Mouse (Mus musculus): ENCODE measurements around the gene Wnk3. TPM values are rescaled to one million over a fixed set of nuclear protein-coding genes. Genes with fewer than 3 reads are reported as not detected.
A peak's percentile ranks its signal among the peaks of the same experiment; 100 is the strongest.
"Not testable (repeated sequence)": the region's sequence is repeated elsewhere in the genome, so short reads cannot be mapped to it uniquely, and the experiment has no call there.

Gene Wnk3
- polyA plus RNA-seq (2016; fragmentation: Nextera tagmentation; extraction: Ambion mirVana): 9.3 and 10.0 TPM in 2 replicates

GRCm38 (mm10) chrX:151197778-151198177, at the start of gene Wnk3:
TSS of gene Wnk3 (plus strand) at chrX:151198078.
- H3K4me1 ChIP-seq: no peaks in the 10 kb centered on the region
- DNase-seq (ENCODE audit: extremely low spot score, low spot score): no peak
- H3K36me3 ChIP-seq (replicated peaks): no peaks in the 10 kb centered on the region; the same call in 1 of the 2 replicates
- 93% methylated on average over 2 of the region's 2 CpGs for WGBS
- H3K27me3 ChIP-seq (ENCODE audit: poor library complexity, severe bottlenecking): peaks cover 7% of the 10 kb centered on the region; the same call in 1 of the 2 replicates
- H3K4me3 ChIP-seq: no peak within 1 kb of the TSS
- H3K9me3 ChIP-seq: no peaks in the 10 kb centered on the region
- no peak within 1 kb of the TSS for H3K27ac ChIP-seq

DNA sequence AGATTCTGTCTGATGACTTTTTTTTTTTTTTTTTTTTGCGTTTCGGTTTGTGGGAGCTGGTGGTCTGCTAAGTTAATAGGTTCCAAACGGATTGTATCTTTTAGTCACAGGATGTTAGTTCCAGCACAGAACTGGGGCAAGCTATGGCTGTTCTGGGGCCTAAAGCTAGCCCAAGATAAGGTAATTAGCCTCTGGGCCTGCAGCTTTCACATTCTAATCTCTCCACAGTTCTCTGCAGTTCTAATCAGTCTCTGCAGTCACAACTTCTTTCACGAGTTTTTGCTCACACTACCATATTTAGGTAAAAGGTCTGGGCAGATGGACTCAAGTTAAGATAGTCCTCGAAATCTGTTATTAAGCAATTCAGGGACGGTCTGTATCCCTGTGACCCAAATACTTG, 39.5 kb upstream of the Wnk3 start:
- H3K27ac ChIP-seq: no peak overlapping the region
- peaks cover 14% of the 10 kb centered on the region; the same call in 1 of the 2 replicates for H3K27me3 ChIP-seq (ENCODE audit: poor library complexity, severe bottlenecking)
- no peaks in the 10 kb centered on the region for H3K4me1 ChIP-seq
- H3K36me3 ChIP-seq (replicated peaks): no peaks in the 10 kb centered on the region
- H3K4me3 ChIP-seq: no peak overlapping the region
- WGBS: 84% methylated on average over 6 of the region's 6 CpGs
- H3K9me3 ChIP-seq: no peaks in the 10 kb centered on the region
- DNase-seq (ENCODE audit: extremely low spot score, low spot score): no peak

- DNase-seq (ENCODE audit: extremely low spot score, low spot score): peak; percentile 79
- peak overlapping the region; percentile 57 for H3K4me3 ChIP-seq
- peaks cover 4% of the 10 kb centered on the region for H3K36me3 ChIP-seq (replicated peaks)
- H3K4me1 ChIP-seq: 0 out of 2 replicates have a peak, but pooled peaks cover 5% of the 10 kb centered on the region
- peak overlapping the region; percentile 90 for H3K27ac ChIP-seq
- H3K27me3 ChIP-seq (ENCODE audit: poor library complexity, severe bottlenecking): peaks cover 16% of the 10 kb centered on the region; the same call in 1 of the 2 replicates
- 23% methylated on average over 21 of the region's 25 CpGs for WGBS
- H3K9me3 ChIP-seq: no peaks in the 10 kb centered on the region
Observed at GRCm38 (mm10) chrX:151168438-151169131, 29.3 kb upstream of the Wnk3 start.

DNA sequence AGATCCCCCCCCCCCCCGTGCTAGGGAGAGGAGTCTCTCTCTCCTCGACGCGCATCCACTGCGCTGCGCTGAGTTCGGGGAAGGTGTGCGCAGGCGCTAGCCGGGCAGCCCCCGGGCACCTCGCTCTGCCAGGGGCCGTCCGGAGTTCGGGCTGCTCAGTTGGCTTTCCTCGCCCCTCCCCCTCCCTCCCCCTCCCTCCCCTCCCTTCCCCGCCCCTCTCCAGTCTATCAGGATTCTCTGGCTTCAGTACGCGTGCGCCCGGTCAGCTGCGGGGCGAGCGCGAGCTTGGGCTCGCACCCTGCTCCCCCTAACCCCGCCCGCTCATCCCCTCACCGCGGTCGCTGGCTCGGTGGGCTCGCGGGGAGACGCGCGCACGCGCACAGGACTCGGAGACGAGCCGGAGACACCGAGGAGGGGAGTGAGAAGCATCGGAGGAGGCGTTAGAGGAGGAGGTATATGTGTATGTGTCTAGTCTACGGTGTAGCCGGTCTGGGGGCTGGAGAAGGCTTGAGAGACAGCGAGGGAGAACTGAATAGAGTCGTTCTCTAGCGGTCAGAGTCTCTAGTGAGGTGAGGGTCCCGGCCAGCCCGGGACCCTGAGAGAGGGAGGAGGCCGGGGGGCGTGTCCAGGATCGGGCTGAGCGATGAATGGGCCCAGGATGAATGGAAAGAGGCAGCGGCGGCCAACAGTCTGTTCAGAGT, 28.5 kb upstream of the Wnk3 start:
- DNase-seq (ENCODE audit: extremely low spot score, low spot score): peak; percentile 83
- Histone ChIP-seq H3K27ac (peak overlapping the region; percentile 90), H3K27me3 (ENCODE audit: poor library complexity, severe bottlenecking) (peaks cover 16% of the 10 kb centered on the region; the same call in 1 of the 2 replicates), H3K9me3 (no peaks in the 10 kb centered on the region), H3K4me1 (0 out of 2 replicates have a peak, but pooled peaks cover 5% of the 10 kb centered on the region), H3K36me3 (replicated peaks) (peaks cover 4% of the 10 kb centered on the region), H3K4me3 (peak overlapping the region; percentile 57)
- 21% methylated on average over 51 of the region's 58 CpGs for WGBS

GRCm38 (mm10) chrX:151173134-151173533, 24.7 kb upstream of the Wnk3 start:
- not testable (repeated sequence) for DNase-seq (ENCODE audit: extremely low spot score, low spot score); H3K9me3 ChIP-seq; H3K27ac ChIP-seq; H3K4me3 ChIP-seq; H3K4me1 ChIP-seq; H3K36me3 ChIP-seq (replicated peaks)
- whole genome bisulfite sequencing: 70% methylated on average over 3 of the region's 3 CpGs
- peaks cover 16% of the 10 kb centered on the region; the same call in 1 of the 2 replicates for H3K27me3 ChIP-seq (ENCODE audit: poor library complexity, severe bottlenecking)

- H3K27ac ChIP-seq: no peak overlapping the region
- peaks cover 8% of the 10 kb centered on the region; the same call in 1 of the 2 replicates for H3K36me3 ChIP-seq (replicated peaks)
- no peak for DNase-seq (ENCODE audit: extremely low spot score, low spot score)
- no peaks in the 10 kb centered on the region for H3K4me1 ChIP-seq
- H3K27me3 ChIP-seq (ENCODE audit: poor library complexity, severe bottlenecking): peaks cover 30% of the 10 kb centered on the region
- no peak overlapping the region for H3K4me3 ChIP-seq
- no peaks in the 10 kb centered on the region for H3K9me3 ChIP-seq
Observed at GRCm38 (mm10) chrX:151298329-151298728, 100.5 kb downstream of the Wnk3 start.

DNA sequence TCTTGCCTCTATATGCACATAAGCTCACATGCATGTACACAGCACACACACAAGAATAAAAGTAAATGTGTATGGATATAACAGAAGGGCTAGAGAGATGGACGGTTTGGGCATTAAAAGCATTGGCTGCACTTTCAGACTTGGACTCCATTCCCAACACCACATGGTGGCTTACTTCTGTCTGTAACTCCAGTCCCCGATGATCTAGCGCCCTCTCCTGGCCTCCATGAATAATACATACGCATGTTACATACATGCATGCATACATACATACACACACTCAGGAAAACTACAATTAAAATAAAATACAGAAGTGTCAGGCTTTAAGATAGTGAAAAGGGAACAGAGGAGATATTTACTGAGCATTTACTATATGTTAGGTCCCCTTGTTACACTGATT, 115.9 kb downstream of the Wnk3 start:
- H3K27ac ChIP-seq: no peak overlapping the region
- H3K9me3 ChIP-seq: no peaks in the 10 kb centered on the region
- peaks cover 48% of the 10 kb centered on the region for H3K27me3 ChIP-seq (ENCODE audit: poor library complexity, severe bottlenecking)
- no peaks in the 10 kb centered on the region for H3K4me1 ChIP-seq
- H3K4me3 ChIP-seq: no peak overlapping the region
- peaks cover 2% of the 10 kb centered on the region; the same call in 1 of the 2 replicates for H3K36me3 ChIP-seq (replicated peaks)
- WGBS: 81% methylated on average over 4 of the region's 4 CpGs
- no peak for DNase-seq (ENCODE audit: extremely low spot score, low spot score)

- Histone ChIP-seq H3K9me3 (no peaks in the 10 kb centered on the region), H3K27ac (no peak overlapping the region), H3K36me3 (replicated peaks) (no peaks in the 10 kb centered on the region), H3K4me1 (no peaks in the 10 kb centered on the region), H3K27me3 (ENCODE audit: poor library complexity, severe bottlenecking) (peaks cover 39% of the 10 kb centered on the region), H3K4me3 (no peak overlapping the region)
- 82% methylated on average over 2 of the region's 2 CpGs for WGBS
- no peak for DNase-seq (ENCODE audit: extremely low spot score, low spot score)
Observed at GRCm38 (mm10) chrX:151333615-151334014, 135.7 kb downstream of the Wnk3 start.

DNA sequence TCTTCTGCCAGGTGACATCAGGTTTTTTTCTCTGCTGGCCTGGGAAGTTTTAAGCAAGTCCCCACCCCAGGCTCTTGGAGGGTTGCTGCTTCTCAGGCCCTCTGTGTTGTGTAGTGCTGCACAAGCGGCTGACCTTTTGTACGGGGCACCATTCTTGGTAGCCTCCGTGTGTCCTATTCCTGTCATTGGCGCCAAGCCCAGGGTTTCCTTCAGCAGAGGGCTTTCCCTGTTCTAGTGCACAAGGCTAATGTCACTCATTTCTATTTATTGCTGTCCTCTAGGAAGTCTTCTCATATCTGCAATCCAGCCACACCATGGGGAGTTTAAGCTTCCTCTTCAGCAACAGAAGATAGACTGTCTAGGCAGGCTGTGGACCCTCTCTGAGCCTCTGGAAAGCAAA, 139.9 kb downstream of the Wnk3 start:
- 80% methylated on average over 4 of the region's 4 CpGs for WGBS
- no peaks in the 10 kb centered on the region for H3K36me3 ChIP-seq (replicated peaks)

DNA sequence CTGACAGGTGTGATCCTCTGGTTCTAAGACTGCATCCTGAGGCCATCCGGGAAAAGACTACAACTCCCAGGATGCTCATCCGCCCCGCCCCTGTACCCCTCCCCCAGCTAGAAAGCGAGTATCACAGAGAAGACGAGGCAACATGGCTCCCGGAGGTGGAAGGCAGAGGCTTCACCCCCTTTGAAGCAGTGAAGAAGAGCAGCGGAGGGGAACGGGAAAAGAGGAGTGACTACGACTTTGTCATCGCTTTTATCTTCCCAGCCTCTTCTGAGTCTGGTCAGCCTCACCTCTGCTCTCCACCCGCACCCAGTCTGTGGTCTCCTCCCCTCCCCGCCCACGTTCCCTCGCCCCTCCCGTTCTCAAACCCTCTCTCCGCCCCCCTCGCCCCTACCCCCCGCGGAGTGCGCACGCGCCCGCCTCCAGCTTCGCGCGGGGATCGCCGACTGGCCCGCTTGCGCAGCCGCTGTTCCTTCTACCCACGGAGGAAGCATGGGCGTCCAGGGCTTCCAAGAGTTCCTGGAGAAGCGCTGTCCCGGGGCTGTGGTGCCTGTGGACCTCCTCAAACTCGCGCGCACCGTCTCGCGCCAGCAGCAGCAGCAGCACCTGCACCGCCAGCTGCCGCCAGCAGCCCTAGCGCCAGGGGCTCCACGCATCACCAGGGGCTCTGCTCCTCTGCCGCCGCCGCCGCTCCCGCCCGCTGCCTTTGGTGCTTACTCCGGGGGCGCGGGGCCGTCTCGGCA, 146.1 kb downstream of the Wnk3 start, which contains the start of gene Fam120c:
Gene Fam120c (plus strand): TSS at position 415 of the 740 bp plus-strand sequence.
- peak within 1 kb of the TSS; percentile 89 for H3K27ac ChIP-seq
- no peaks in the 10 kb centered on the region for H3K36me3 ChIP-seq (replicated peaks)
- WGBS: 16% methylated on average over 55 of the region's 56 CpGs
- peaks cover 89% of the 10 kb centered on the region for H3K27me3 ChIP-seq (ENCODE audit: poor library complexity, severe bottlenecking)
- peaks cover 20% of the 10 kb centered on the region for H3K4me1 ChIP-seq
- no peaks in the 10 kb centered on the region for H3K9me3 ChIP-seq
- H3K4me3 ChIP-seq: peak within 1 kb of the TSS; percentile 73
- peak; percentile 82 for DNase-seq (ENCODE audit: extremely low spot score, low spot score)

More for the DNA sequence above, 139.9 kb downstream of the Wnk3 start:
- Histone ChIP-seq H3K9me3 (no peaks in the 10 kb centered on the region), H3K27ac (no peak overlapping the region), H3K4me1 (no peaks in the 10 kb centered on the region), H3K4me3 (no peak overlapping the region), H3K27me3 (ENCODE audit: poor library complexity, severe bottlenecking) (peaks cover 80% of the 10 kb centered on the region)
- DNase-seq (ENCODE audit: extremely low spot score, low spot score): no peak

GRCm38 (mm10) chrX:151344501-151344984, 146.7 kb downstream of the Wnk3 start:
- DNase-seq (ENCODE audit: extremely low spot score, low spot score): peak; percentile 31
- peaks cover 87% of the 10 kb centered on the region for H3K27me3 ChIP-seq (ENCODE audit: poor library complexity, severe bottlenecking)
- peak overlapping the region; percentile 73 for H3K4me3 ChIP-seq
- 20% methylated on average over 33 of the region's 33 CpGs for WGBS
- H3K4me1 ChIP-seq: peaks cover 20% of the 10 kb centered on the region
- H3K36me3 ChIP-seq (replicated peaks): no peaks in the 10 kb centered on the region
- H3K9me3 ChIP-seq: no peaks in the 10 kb centered on the region
- peak overlapping the region; percentile 89 for H3K27ac ChIP-seq

- WGBS: 42% methylated on average over 11 of the region's 11 CpGs
Observed at GRCm38 (mm10) chrX:151345333-151346125, 147.7 kb downstream of the Wnk3 start.

More at GRCm38 (mm10) chrX:151345333-151346125, 147.7 kb downstream of the Wnk3 start:
- no peak overlapping the region for H3K27ac ChIP-seq
- no peaks in the 10 kb centered on the region for H3K9me3 ChIP-seq
- peaks cover 78% of the 10 kb centered on the region for H3K27me3 ChIP-seq (ENCODE audit: poor library complexity, severe bottlenecking)
- 0 out of 2 replicates have a peak, but pooled peaks cover 4% of the 10 kb centered on the region for H3K36me3 ChIP-seq (replicated peaks)
- DNase-seq (ENCODE audit: extremely low spot score, low spot score): no peak
- peaks cover 20% of the 10 kb centered on the region for H3K4me1 ChIP-seq
- peak overlapping the region; percentile 73 for H3K4me3 ChIP-seq

Data from forebrain, embryonic 10.5 days (tissue).